Mouse (Mus musculus) right cerebral cortex, adult 2 months (tissue): Measurements from ENCODE around the gene Dok4.
"Not testable (repeated sequence)": the region's sequence is repeated elsewhere in the genome, so short reads cannot be mapped to it uniquely, and the experiment has no call there.

Experiments used
- DNase-seq, 2 experiments: peaks; one replicate each; pipeline ENCODE4 v3.0.0; 2021 to 2022; ENCODE audit warnings: low spot score in 2 of 2

Dok4 gene

GRCm38 (mm10) chr8:94880742-94881141, 4.6 kb upstream of the Dok4 start:
- DNase-seq = no peak

- DNase-seq = no peak
Observed at GRCm38 (mm10) chr8:94876820-94877219, 690 bp upstream of the Dok4 start.

GRCm38 (mm10) chr8:94875871-94876150, 319 bp downstream of the Dok4 start:
- no peak for DNase-seq

DNA sequence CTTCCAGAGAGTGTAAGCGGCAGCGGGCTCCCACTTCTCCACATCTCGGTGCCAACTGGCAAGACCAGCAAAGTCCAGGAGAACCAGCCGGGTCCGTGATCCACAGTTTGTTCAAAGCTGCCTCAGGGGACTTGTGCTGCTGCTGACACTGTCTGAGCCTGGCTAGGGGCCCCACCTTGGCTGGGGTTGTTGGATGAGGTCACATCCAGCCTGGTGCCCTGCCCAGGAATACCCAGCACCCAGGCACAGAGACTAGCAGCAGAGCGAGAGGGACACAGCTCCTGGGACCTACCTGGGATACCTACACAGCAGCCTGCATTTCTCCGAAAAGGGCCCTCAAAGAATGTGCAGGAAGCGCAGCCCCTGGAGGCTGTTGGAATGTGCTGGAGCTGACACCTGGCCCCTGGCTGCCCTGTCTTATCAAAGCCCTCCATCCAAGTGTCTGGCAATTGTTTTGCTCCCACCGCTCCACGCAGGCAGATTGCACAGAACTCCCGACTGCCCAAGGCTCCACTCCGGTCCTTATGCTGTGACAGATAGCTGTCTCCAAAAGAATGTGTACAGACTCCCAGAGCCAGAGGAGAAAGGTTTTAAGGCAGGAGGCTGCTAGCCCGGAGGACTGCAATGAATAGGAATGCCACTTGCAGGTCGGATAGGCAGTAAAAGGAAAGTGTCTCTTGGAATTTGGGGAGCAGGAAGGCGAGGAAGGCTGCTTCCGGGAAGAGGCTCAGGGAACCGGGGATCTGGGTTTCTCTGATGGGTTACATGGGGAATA, 847 bp downstream of the Dok4 start:
- no peak for DNase-seq

DNA sequence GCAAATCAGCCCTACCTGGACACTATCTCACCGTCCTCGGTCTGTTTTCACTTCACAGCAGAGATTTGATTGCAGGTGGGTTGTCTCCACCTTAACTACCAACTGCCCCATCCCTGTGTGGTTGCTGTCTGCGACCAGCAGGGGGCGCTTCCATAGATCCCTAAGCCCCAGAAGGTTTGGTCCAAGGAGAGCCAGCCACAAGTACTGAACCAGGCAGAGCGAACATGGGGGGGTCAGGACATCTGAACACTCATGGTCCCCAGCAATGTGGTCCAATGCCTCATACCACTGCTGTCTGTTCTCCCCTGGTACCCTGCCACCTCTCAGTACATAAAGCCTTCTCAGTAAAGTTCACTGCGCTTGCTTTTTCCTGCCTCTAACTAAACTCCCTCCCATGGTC, 1.8 kb downstream of the Dok4 start:
- DNase-seq = peak; percentile 73 to 79

DNA sequence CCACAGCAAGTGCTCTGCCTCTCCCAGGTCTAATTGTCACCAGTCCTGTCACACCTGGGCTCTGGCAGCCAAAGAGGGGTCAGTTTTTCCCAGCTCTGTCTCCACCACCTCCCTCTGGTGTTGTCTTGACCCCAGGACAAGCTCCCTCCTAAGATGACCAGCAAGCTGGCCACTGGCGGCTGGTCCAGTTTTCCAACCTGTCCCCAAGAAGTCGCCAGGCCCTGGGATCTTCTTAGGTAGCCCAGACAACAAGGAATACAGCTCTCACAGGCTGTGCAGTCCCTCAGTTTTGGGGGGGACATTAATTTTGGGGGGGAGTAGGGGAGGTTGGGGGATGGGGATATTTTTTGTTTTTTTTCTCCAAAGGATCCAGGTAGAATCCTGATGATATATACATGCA, 3.6 kb downstream of the Dok4 start:
- DNase-seq = no peak

DNA sequence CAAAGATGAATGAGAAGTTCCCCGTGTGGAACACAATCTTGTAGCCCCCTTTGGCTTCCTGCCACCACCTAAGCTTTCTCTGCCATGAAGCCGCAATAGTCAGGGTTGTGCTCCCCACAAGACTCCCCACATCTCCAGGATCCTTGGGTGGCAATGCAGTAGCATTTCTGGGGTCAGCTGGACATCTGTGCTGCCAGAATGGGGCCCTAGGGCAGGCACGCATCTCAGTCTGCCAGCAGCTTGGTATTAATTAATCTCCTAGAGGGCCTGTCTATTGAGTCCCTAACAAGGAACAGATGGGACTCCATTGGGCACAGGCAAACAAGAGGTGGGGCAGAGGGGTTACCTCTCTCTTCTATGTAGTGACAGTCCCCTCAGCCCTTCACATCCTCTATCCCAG, 4.0 kb downstream of the Dok4 start:
- DNase-seq = no peak

GRCm38 (mm10) chr8:94871108-94871894, 4.8 kb downstream of the Dok4 start:
- peak; percentile 60 to 82 for DNase-seq

DNA sequence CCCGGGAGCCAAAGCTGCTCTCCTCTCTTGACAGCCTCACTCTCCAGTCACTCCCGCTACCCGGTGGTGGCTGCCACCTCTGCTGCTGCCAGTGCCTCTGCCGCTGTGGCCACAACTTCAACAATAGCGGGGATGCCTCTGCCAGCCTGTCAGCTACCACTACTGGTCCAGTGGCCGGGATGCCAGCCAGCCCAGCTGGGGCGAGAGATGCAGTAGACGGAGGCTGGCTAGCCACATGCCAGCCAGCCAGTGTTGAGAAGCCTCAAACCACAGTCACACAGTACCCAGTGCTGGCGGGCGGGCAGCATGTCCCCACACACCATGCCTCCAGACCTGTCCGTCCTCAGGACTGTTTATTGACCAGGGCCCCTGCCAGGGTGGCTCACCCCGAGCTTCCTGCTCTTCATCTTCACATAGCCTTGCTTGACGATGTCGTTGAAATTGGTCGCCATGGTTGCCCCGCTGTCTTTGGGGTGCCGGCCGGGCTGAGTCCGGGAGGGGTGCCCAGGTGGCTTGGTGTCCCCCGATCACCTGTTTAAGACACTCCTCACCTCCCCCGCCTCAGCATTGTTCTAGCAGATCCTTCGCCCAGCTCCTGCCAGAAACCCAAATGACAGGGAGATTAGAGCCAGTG, 5.5 kb downstream of the Dok4 start:
- DNase-seq = peak; percentile 56 to 71

DNA sequence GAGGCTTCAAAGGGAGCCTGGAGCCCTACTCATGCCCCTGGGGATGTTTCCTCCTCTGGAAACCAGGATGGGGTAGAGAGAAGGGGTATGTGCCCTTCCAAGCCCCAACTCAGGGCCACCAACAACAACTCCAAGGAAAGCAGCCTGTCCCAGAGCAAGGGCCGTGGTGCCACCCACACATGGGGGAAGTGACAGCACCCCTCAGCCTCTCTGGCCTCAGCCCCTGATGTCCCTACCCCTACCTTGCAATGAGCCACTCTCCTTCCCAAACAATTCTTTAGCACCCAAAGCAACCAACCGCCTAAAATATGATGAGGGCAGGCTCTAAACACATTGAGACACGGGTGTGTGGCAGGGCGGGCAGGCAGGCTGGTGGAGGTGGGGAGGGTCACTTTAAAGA, 6.1 kb downstream of the Dok4 start:
- no peak for DNase-seq

DNA sequence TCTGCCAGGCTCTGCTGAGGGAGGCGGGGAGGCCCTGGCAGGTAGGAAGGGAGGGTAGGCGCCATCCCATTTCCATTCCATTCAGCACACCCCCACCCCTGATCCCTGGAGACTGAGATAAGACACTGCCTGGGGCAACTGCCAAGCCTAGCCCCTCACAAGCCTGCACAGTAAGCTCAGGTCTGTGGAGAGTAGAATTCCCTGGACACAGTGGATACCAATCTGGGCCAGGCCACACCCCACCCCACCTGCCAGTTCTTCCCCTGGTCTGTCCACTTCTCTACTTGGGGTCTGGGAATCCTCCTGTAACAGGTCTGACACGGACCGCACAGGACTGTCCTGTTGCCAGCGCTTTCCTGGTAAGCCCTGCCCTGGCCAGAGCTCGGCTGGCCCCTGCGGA, 7.0 kb downstream of the Dok4 start:
- DNase-seq = no peak

DNA sequence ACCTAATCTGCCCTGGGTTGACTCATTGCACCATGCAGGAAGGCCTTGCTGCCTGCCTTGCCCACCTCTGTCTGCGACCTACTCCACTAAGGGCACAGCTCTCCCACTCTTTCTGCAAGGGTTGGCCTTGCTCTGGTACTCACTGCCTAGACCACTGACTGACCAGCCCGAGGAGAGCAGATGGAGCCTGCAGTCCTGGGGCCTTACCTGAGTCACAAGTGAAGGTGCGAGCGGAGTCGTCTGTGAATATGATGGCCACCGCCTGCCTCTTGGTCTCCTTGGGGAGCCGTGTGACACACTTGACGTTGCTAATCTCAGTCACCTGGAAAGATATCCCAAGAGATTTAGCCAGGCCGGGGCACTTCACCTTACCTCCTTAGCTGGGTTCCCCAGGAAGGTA, 9.2 kb downstream of the Dok4 start:
- DNase-seq = no peak

- no peak for DNase-seq
Observed at GRCm38 (mm10) chr8:94865292-94865691, 10.8 kb downstream of the Dok4 start.

GRCm38 (mm10) chr8:94863897-94864673, 12.0 kb downstream of the Dok4 start:
- DNase-seq = no peak

DNA sequence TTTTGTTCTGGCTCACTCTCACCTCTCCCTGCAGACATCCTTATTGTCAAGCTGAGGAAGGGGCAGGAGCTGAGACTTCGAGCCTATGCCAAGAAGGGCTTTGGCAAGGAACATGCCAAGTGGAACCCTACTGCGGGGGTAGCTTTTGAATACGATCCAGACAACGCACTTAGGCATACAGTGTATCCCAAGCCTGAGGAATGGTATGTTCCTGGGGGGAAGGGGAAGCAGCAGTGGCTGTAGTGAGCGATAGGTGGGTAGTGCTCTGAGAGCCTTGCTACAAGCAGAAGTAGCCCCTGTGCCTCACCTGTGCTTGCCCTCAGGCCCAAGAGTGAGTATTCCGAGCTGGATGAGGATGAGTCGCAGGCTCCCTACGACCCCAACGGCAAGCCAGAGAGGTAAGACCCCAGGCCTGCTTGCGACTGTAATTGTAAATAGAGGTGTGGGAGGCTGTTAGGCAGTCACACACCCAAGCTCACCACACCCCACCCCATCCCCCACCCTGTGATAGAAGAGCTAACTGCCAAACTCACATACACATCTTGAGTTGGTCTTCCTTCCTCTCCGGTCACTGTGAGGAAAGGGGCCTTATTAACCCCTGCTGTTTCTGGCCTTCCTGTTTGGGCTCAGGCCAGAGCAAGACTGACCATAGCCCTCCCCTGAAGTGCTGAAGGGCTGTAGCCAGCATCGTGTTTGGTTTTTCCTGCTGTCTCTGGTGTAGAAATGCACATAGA, 13.5 kb downstream of the Dok4 start:
- DNase-seq = no peak

GRCm38 (mm10) chr8:94861352-94861910, 14.7 kb downstream of the Dok4 start:
- DNase-seq = peak; percentile 62 to 67

DNA sequence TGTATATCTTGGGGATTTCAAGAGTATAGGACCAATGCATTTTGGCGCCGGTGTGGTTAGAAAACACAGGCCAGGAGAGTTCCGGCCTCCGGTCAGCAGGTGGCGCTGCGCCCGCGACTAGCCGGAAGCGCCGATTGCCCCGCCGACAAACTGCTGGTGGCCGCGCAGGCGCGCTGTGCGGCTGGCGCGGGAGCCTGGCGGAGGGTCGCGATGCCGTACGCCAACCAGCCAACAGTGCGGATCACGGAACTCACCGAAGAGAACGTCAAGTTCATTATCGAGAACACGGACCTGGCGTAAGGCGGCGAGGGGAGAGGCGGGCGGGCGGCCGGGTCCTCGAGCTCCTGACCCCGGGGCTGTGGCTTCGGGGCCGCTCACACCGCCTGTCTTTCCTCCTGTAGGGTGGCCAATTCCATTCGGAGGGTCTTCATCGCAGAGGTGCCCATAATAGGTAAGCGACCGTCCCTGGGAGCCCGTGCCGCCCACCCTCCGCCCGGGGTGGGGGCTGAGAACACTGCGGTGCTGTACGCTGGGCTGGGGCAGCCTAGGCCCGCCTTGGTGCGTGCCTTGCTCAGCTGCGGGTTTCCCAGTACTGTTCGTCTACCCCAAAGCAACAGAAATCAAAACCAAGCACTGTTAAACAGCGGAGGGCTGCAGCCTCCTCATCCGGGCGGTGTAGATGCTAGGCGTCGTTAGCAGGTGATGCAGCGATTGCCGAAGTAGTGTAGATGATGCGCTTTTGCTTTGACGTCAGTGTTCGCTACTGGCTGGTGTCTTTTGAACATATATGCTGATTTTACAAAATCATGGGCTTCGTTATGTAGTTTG, 18.6 kb downstream of the Dok4 start, which contains the start of gene Polr2c:
Polr2c (plus strand) TSS at position 105 of the 828 bp plus-strand sequence.
- DNase-seq = peak; percentile 92 to 95

DNA sequence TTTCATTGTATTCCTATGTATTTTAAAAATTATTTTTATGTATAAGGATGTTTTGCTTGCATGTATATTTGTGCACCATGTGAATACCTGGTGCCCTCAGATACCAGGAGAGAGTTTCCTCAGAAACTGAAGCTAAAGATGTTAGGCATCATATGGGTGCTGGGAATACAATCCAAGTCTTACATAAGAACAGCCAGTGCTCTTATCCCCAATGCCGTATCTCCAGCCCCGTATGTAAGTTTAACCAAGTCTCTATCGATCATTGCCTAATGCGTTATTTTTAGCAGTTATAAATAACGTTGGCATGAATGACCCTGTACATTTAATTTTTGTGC, 19.2 kb downstream of the Dok4 start:
- DNase-seq = no peak

DNA sequence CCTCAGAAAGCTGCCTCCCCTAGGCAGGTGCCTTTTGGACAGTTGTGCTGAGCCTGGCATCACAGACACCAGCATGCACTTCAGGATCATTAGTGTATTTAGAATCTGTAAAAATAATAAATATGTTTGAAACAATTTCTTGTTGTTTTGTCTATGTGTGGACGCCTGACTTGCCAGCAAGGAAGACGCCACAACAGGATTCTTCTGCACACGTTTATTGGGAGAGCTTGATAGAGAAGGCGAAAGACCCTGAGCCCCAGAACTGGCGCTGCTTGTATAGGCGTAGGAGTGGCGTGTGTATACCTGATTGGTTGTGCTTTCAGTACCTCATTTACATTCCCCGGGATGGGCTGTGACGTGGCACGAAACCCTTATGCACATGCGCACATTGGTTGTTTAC, 21.4 kb downstream of the Dok4 start:
- not testable (repeated sequence) for DNase-seq

DNA sequence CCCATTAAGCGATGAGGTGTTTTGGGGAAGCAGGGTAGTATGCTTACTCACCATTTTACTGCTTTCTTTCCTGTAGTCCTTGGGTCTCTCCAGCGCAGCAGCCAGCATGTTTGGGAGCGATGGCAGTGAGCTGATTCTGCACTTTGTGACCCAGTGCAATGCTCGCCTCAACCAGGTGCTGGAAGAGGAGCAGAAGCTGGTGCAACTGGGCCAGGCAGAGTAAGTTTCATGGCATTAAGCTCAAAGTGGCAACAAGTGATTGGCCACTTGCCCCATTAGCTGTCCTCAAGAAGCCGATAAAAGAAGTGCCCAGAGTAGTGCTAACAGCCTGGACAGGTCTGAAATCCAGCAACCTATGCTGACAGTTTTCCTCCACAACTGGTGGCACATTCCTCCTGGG, 26.1 kb downstream of the Dok4 start:
- DNase-seq = no peak
